Mouse (Mus musculus): ENCODE measurements around the gene Rps13. TPM values are rescaled to one million over a fixed set of nuclear protein-coding genes. Genes with fewer than 3 reads are reported as not detected.

Gene Rps13
- polyA plus RNA-seq, 1 experiment: 285 TPM

DNA sequence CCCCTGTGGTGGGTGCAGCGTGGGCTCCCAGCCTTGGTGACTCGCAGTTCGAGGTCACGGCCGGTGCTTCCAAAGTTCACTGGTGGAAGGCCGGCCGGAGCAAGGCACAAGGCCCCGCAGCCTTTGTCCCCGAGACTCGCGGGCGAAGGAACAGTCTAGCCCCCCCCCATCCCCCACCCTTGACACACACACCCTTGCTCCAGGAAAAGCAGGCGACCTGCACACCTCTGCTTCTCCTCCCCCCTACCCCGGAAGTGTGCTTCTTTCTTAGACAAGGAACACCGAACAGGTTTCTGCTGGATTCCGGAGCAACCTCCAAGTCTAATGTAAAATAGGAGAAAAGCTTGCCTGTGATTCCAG is 25.4 kb downstream of the Rps13 start:
- Histone ChIP-seq H3K27me3 (ENCODE audit: control insufficient read depth, insufficient read depth, low read length, poor library complexity, severe bottlenecking) (no peaks in the 10 kb centered on the region), H3K36me3 (ENCODE audit: control insufficient read depth, insufficient read depth, low read length, poor library complexity, severe bottlenecking) (no peaks in the 10 kb centered on the region), H3K9ac (ENCODE audit: low read depth, poor library complexity, severe bottlenecking) (peak overlapping the region; percentile 92), H3K9me3 (replicated peaks; ENCODE audit: control insufficient read depth, insufficient read depth, low read length, poor library complexity, severe bottlenecking) (no peaks in the 10 kb centered on the region), H3K27ac (ENCODE audit: insufficient read depth, low read length) (peak overlapping the region; percentile 94), H3K4me3 (ENCODE audit: low read depth, low read length) (peak overlapping the region; percentile 95), H3K4me1 (ENCODE audit: control insufficient read depth, insufficient read depth, low read length) (peaks cover 7% of the 10 kb centered on the region)
- TF ChIP-seq EP300 (IDR thresholded peaks at IDR 0.05; ENCODE audit: insufficient read depth, low read depth, low read length) (peak; percentile 79), CTCF (IDR thresholded peaks at IDR 0.05; ENCODE audit: low read depth, low read length) (no peak)

DNA sequence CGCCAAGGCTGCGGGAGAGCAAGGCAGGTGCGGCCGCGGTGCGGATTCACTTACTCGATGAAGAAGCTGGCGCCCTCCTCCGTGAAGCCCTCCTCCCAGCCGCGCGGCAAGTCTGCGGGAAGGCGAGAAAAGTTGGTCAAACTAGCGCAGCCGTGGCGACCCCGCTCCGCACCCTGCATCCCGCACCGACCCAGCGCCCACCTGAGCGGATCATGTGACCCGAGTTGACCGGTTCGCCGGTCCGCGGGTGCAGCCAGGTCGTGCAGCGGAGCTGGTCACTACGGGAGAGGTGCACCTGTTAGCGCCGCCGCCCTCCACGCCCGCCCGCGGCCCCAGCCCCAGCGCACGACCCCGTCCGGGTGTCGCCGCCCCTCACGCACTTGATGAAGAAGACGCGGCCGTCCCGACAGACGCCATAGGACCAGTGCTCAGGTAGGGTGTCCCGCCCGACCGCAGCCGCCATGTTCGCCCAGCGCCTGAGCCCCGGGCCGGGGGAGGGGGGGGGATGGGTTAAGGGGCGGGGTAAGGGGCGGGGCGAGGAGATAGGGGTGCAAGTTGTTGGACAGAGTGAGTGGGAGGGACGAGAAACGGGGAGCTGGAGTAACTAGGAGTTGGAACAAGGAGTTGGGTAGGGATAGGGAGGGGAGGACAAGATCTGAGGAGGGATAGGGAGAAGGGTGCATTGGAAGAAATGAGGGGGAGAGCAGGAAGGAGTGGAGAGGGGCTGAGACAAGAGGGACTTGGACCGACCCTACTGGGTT is 25.9 kb downstream of the Rps13 start, which contains the start of gene Plekha7:
Gene Plekha7 (minus strand): TSS at position 506 of the 761 bp plus-strand sequence.
- peak within 1 kb of the TSS; percentile 98 for H3K4me3 ChIP-seq (ENCODE audit: low read depth, low read length)

DNA sequence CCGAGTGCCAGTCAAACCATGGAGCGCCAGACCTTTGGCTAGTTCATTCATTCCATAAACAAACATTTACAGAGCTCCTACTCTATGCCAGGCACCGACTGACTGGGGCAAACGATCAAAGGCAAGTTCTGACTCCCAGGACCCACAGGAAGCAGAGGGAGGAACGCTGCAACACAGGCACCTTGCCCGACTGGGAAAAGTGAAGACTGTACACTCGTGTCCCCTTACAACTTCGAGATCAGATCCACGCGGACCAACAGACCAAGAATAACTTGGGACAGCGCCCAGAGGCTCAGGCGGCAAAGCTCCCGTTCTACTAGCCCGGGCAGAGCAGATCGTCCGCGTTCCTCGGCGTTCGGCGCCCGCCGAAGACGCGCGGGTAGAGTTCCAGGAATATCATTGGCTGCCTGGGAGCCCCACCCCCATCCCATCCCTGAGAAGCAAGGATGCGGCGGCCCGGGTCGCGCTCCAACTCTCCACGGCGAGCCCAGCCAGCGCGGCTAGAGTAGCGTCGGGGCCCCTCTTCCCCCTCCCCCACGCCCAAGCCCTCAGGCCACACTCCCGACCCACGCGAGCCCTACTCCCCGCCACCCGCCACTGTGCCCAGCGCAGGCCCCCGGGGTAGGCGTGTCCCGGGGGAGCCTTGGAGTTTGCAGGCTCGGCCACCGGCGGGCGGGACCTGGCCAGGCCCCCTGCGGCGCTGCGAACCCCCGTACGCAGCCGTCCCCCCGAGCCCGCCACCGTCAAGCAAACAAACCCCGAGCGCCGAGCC is 26.7 kb downstream of the Rps13 start:
- H3K9ac ChIP-seq (ENCODE audit: low read depth, poor library complexity, severe bottlenecking): peak overlapping the region; percentile 92
- peak overlapping the region; percentile 95 for H3K27ac ChIP-seq (ENCODE audit: insufficient read depth, low read length)
- H3K9me3 ChIP-seq (replicated peaks; ENCODE audit: control insufficient read depth, insufficient read depth, low read length, poor library complexity, severe bottlenecking): no peaks in the 10 kb centered on the region
- no peaks in the 10 kb centered on the region for H3K36me3 ChIP-seq (ENCODE audit: control insufficient read depth, insufficient read depth, low read length, poor library complexity, severe bottlenecking)
- peaks cover 7% of the 10 kb centered on the region for H3K4me1 ChIP-seq (ENCODE audit: control insufficient read depth, insufficient read depth, low read length)
- peak overlapping the region; percentile 98 for H3K4me3 ChIP-seq (ENCODE audit: low read depth, low read length)
- TF ChIP-seq POLR2A (IDR thresholded peaks at IDR 0.05; ENCODE audit: insufficient read depth, low read length): peak; percentile 77
- TF ChIP-seq EP300 (IDR thresholded peaks at IDR 0.05; ENCODE audit: insufficient read depth, low read depth, low read length): 0 out of 2 replicates have a peak, but pooled peaks have one; percentile 3
- TF ChIP-seq CTCF (IDR thresholded peaks at IDR 0.05; ENCODE audit: low read depth, low read length): no peak
- H3K27me3 ChIP-seq (ENCODE audit: control insufficient read depth, insufficient read depth, low read length, poor library complexity, severe bottlenecking): no peaks in the 10 kb centered on the region

More for the DNA sequence above, 25.9 kb downstream of the Rps13 start, which contains the start of gene Plekha7:
- Histone ChIP-seq H3K36me3 (ENCODE audit: control insufficient read depth, insufficient read depth, low read length, poor library complexity, severe bottlenecking) (no peaks in the 10 kb centered on the region), H3K27ac (ENCODE audit: insufficient read depth, low read length) (peak within 1 kb of the TSS; percentile 95), H3K9ac (ENCODE audit: low read depth, poor library complexity, severe bottlenecking) (peak within 1 kb of the TSS; percentile 92), H3K4me1 (ENCODE audit: control insufficient read depth, insufficient read depth, low read length) (peaks cover 7% of the 10 kb centered on the region), H3K27me3 (ENCODE audit: control insufficient read depth, insufficient read depth, low read length, poor library complexity, severe bottlenecking) (no peaks in the 10 kb centered on the region), H3K9me3 (replicated peaks; ENCODE audit: control insufficient read depth, insufficient read depth, low read length, poor library complexity, severe bottlenecking) (no peaks in the 10 kb centered on the region)
- TF ChIP-seq POLR2A (IDR thresholded peaks at IDR 0.05; ENCODE audit: insufficient read depth, low read length) (peak; percentile 71), CTCF (IDR thresholded peaks at IDR 0.05; ENCODE audit: low read depth, low read length) (no peak), EP300 (IDR thresholded peaks at IDR 0.05; ENCODE audit: insufficient read depth, low read depth, low read length) (no peak)

DNA sequence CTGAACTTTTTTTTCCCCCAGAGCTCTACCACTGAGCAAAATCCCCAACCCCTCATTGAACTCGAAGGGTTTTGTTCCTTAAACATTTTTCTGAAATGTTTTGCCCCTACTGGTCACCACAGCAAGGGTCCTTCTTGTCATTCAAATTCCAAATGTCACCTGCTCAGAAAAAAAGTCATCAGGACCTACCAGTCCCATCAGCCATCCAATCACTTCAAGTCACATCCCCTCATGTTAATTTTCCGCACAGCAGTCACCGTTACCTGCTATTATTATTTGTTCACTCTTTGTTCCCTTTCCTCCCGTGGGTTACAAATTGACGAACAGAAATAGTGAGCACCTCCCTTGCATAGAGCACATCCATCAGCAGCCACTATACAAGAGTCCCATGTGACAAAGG is 27.4 kb downstream of the Rps13 start:
- Histone ChIP-seq H3K9ac (ENCODE audit: low read depth, poor library complexity, severe bottlenecking) (peak overlapping the region; percentile 92), H3K9me3 (replicated peaks; ENCODE audit: control insufficient read depth, insufficient read depth, low read length, poor library complexity, severe bottlenecking) (no peaks in the 10 kb centered on the region), H3K27ac (ENCODE audit: insufficient read depth, low read length) (peak overlapping the region; percentile 95), H3K36me3 (ENCODE audit: control insufficient read depth, insufficient read depth, low read length, poor library complexity, severe bottlenecking) (no peaks in the 10 kb centered on the region), H3K27me3 (ENCODE audit: control insufficient read depth, insufficient read depth, low read length, poor library complexity, severe bottlenecking) (no peaks in the 10 kb centered on the region), H3K4me3 (ENCODE audit: low read depth, low read length) (peak overlapping the region; percentile 98), H3K4me1 (ENCODE audit: control insufficient read depth, insufficient read depth, low read length) (peaks cover 11% of the 10 kb centered on the region)
- no peak for TF ChIP-seq EP300 (IDR thresholded peaks at IDR 0.05; ENCODE audit: insufficient read depth, low read depth, low read length)
- no peak for TF ChIP-seq CTCF (IDR thresholded peaks at IDR 0.05; ENCODE audit: low read depth, low read length)
- no peak for TF ChIP-seq POLR2A (IDR thresholded peaks at IDR 0.05; ENCODE audit: insufficient read depth, low read length)

DNA sequence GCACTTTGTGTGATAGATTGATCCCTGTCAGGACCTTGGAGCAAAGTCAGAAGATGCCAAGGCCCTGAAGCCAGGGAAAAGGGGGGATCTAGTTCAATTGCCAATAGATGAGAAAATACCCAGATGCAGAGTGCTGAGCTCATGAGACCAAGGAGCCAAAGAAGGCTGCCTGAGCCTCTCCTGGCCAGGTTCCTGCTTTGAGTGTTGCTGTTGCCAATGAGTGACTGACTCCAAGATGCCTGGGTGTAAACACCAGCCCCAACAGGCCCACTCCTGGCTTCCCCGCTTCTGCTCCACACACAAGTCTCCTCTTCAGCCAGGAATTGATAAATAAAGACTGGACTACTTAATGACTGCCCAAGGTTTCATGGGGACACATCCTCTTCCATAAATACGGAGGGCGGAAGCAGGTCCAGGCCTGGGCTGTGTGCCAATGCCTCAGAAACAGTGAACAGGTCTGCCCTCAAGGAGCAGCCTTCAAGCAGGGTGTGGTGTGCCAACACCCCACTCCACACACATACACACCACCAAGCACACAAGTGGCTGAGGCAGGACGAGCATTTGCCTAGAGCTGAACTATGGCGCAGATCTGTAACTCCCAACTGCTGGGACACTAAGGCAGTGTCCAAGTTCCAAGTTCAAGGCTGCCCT is 32.2 kb downstream of the Rps13 start:
- H3K9me3 ChIP-seq (replicated peaks; ENCODE audit: control insufficient read depth, insufficient read depth, low read length, poor library complexity, severe bottlenecking): no peaks in the 10 kb centered on the region
- TF ChIP-seq EP300 (IDR thresholded peaks at IDR 0.05; ENCODE audit: insufficient read depth, low read depth, low read length): no peak
- no peak for TF ChIP-seq CTCF (IDR thresholded peaks at IDR 0.05; ENCODE audit: low read depth, low read length)
- no peak for TF ChIP-seq POLR2A (IDR thresholded peaks at IDR 0.05; ENCODE audit: insufficient read depth, low read length)
- H3K4me3 ChIP-seq (ENCODE audit: low read depth, low read length): no peak overlapping the region
- H3K9ac ChIP-seq (ENCODE audit: low read depth, poor library complexity, severe bottlenecking): no peak overlapping the region
- peaks cover 16% of the 10 kb centered on the region for H3K4me1 ChIP-seq (ENCODE audit: control insufficient read depth, insufficient read depth, low read length)
- H3K36me3 ChIP-seq (ENCODE audit: control insufficient read depth, insufficient read depth, low read length, poor library complexity, severe bottlenecking): no peaks in the 10 kb centered on the region
- peak overlapping the region; percentile 85 for H3K27ac ChIP-seq (ENCODE audit: insufficient read depth, low read length)
- H3K27me3 ChIP-seq (ENCODE audit: control insufficient read depth, insufficient read depth, low read length, poor library complexity, severe bottlenecking): no peaks in the 10 kb centered on the region
